Mouse (Mus musculus): ENCODE data around the gene Chd5. TPM values are rescaled to one million over a fixed set of nuclear protein-coding genes. Genes with fewer than 3 reads are reported as not detected.

The Chd5 gene
- polyA plus RNA-seq, 1 experiment: 0.22 TPM

- Histone ChIP-seq H3ac (ENCODE audit: control insufficient read depth, insufficient read length, low read depth) (no peak overlapping the region), H3K27me3 (ENCODE audit: control insufficient read depth, insufficient read depth, insufficient read length) (peaks cover 30% of the 10 kb centered on the region), H3K79me2 (ENCODE audit: control insufficient read depth, insufficient read depth) (no peaks in the 10 kb centered on the region), H3K4me3 (ENCODE audit: insufficient read depth, poor library complexity, severe bottlenecking) (no peak overlapping the region), H3K36me3 (ENCODE audit: control insufficient read depth, insufficient read depth) (no peaks in the 10 kb centered on the region), H3K79me3 (ENCODE audit: low read depth) (no peaks in the 10 kb centered on the region)
- TF ChIP-seq USF1 (IDR thresholded peaks at IDR 0.05; ENCODE audit: low read depth): no peak
- no peak for TF ChIP-seq MAX (IDR thresholded peaks at IDR 0.05)
- TF ChIP-seq MYOD1 (IDR thresholded peaks at IDR 0.05; ENCODE audit: control insufficient read depth, insufficient read length, low read depth): no peak
- TF ChIP-seq CTCF (IDR thresholded peaks at IDR 0.05; ENCODE audit: control insufficient read depth, insufficient read depth, insufficient read length): no peak
- no peak for TF ChIP-seq CEBPB (IDR thresholded peaks at IDR 0.05; ENCODE audit: low read depth)
- no peak for TF ChIP-seq FOSL1 (IDR thresholded peaks at IDR 0.05; ENCODE audit: insufficient read depth, low read length, poor library complexity, severe bottlenecking)
- TF ChIP-seq MYOG (IDR thresholded peaks at IDR 0.05; ENCODE audit: control insufficient read depth, extremely low read depth, insufficient read length): no peak
These were observed 74.2 kb downstream of the Chd5 start for GRCm38 (mm10) chr4:152412524-152413080.

- Histone ChIP-seq H3K27me3 (ENCODE audit: control insufficient read depth, insufficient read depth, insufficient read length) (peaks cover 41% of the 10 kb centered on the region), H3K4me3 (ENCODE audit: insufficient read depth, poor library complexity, severe bottlenecking) (no peak overlapping the region), H3ac (ENCODE audit: control insufficient read depth, insufficient read length, low read depth) (no peak overlapping the region), H3K79me2 (ENCODE audit: control insufficient read depth, insufficient read depth) (no peaks in the 10 kb centered on the region), H3K36me3 (ENCODE audit: control insufficient read depth, insufficient read depth) (no peaks in the 10 kb centered on the region), H3K79me3 (ENCODE audit: low read depth) (no peaks in the 10 kb centered on the region)
- TF ChIP-seq FOSL1 (IDR thresholded peaks at IDR 0.05; ENCODE audit: insufficient read depth, low read length, poor library complexity, severe bottlenecking) (no peak), MAX (IDR thresholded peaks at IDR 0.05) (no peak), USF1 (IDR thresholded peaks at IDR 0.05; ENCODE audit: low read depth) (no peak), CTCF (IDR thresholded peaks at IDR 0.05; ENCODE audit: control insufficient read depth, insufficient read depth, insufficient read length) (no peak), MYOG (IDR thresholded peaks at IDR 0.05; ENCODE audit: control insufficient read depth, extremely low read depth, insufficient read length) (no peak), CEBPB (IDR thresholded peaks at IDR 0.05; ENCODE audit: low read depth) (no peak), MYOD1 (IDR thresholded peaks at IDR 0.05; ENCODE audit: control insufficient read depth, insufficient read length, low read depth) (no peak)
These were observed 80.0 kb downstream of the Chd5 start for GRCm38 (mm10) chr4:152418229-152419060.

GRCm38 (mm10) chr4:152423576-152423975, 85.1 kb downstream of the Chd5 start:
- H3ac ChIP-seq (ENCODE audit: control insufficient read depth, insufficient read length, low read depth): no peak overlapping the region
- H3K4me3 ChIP-seq (ENCODE audit: insufficient read depth, poor library complexity, severe bottlenecking): no peak overlapping the region
- H3K27me3 ChIP-seq (ENCODE audit: control insufficient read depth, insufficient read depth, insufficient read length): peaks cover 26% of the 10 kb centered on the region
- H3K36me3 ChIP-seq (ENCODE audit: control insufficient read depth, insufficient read depth): no peaks in the 10 kb centered on the region
- H3K79me3 ChIP-seq (ENCODE audit: low read depth): no peaks in the 10 kb centered on the region
- TF ChIP-seq MYOD1 (IDR thresholded peaks at IDR 0.05; ENCODE audit: control insufficient read depth, insufficient read length, low read depth): no peak
- TF ChIP-seq USF1 (IDR thresholded peaks at IDR 0.05; ENCODE audit: low read depth): no peak
- H3K79me2 ChIP-seq (ENCODE audit: control insufficient read depth, insufficient read depth): no peaks in the 10 kb centered on the region

- H3K4me3 ChIP-seq (ENCODE audit: insufficient read depth, poor library complexity, severe bottlenecking): no peak overlapping the region
- TF ChIP-seq MAX (IDR thresholded peaks at IDR 0.05): no peak
- TF ChIP-seq MYOD1 (IDR thresholded peaks at IDR 0.05; ENCODE audit: control insufficient read depth, insufficient read length, low read depth): no peak
- TF ChIP-seq USF1 (IDR thresholded peaks at IDR 0.05; ENCODE audit: low read depth): no peak
- no peak for TF ChIP-seq MYOG (IDR thresholded peaks at IDR 0.05; ENCODE audit: control insufficient read depth, extremely low read depth, insufficient read length)
- no peak for TF ChIP-seq CEBPB (IDR thresholded peaks at IDR 0.05; ENCODE audit: low read depth)
- TF ChIP-seq FOSL1 (IDR thresholded peaks at IDR 0.05; ENCODE audit: insufficient read depth, low read length, poor library complexity, severe bottlenecking): no peak
- TF ChIP-seq CTCF (IDR thresholded peaks at IDR 0.05; ENCODE audit: control insufficient read depth, insufficient read depth, insufficient read length): no peak
- H3K36me3 ChIP-seq (ENCODE audit: control insufficient read depth, insufficient read depth): no peaks in the 10 kb centered on the region
- no peaks in the 10 kb centered on the region for H3K79me3 ChIP-seq (ENCODE audit: low read depth)
- no peaks in the 10 kb centered on the region for H3K79me2 ChIP-seq (ENCODE audit: control insufficient read depth, insufficient read depth)
- H3K27me3 ChIP-seq (ENCODE audit: control insufficient read depth, insufficient read depth, insufficient read length): peaks cover 21% of the 10 kb centered on the region
- H3ac ChIP-seq (ENCODE audit: control insufficient read depth, insufficient read length, low read depth): no peak overlapping the region
These were observed 85.9 kb downstream of the Chd5 start for GRCm38 (mm10) chr4:152424341-152424740.

- Histone ChIP-seq H3K36me3 (ENCODE audit: control insufficient read depth, insufficient read depth) (no peaks in the 10 kb centered on the region), H3K27me3 (ENCODE audit: control insufficient read depth, insufficient read depth, insufficient read length) (peaks cover 21% of the 10 kb centered on the region), H3K79me2 (ENCODE audit: control insufficient read depth, insufficient read depth) (no peaks in the 10 kb centered on the region), H3K4me3 (ENCODE audit: insufficient read depth, poor library complexity, severe bottlenecking) (no peak overlapping the region), H3ac (ENCODE audit: control insufficient read depth, insufficient read length, low read depth) (no peak overlapping the region), H3K79me3 (ENCODE audit: low read depth) (no peaks in the 10 kb centered on the region)
- no peak for TF ChIP-seq USF1 (IDR thresholded peaks at IDR 0.05; ENCODE audit: low read depth)
- no peak for TF ChIP-seq MYOD1 (IDR thresholded peaks at IDR 0.05; ENCODE audit: control insufficient read depth, insufficient read length, low read depth)
These were observed 86.5 kb downstream of the Chd5 start for GRCm38 (mm10) chr4:152424922-152425321.

GRCm38 (mm10) chr4:152428259-152428658, 89.8 kb downstream of the Chd5 start:
- Histone ChIP-seq H3K79me3 (ENCODE audit: low read depth) (no peaks in the 10 kb centered on the region), H3K27me3 (ENCODE audit: control insufficient read depth, insufficient read depth, insufficient read length) (peaks cover 37% of the 10 kb centered on the region), H3K79me2 (ENCODE audit: control insufficient read depth, insufficient read depth) (no peaks in the 10 kb centered on the region), H3ac (ENCODE audit: control insufficient read depth, insufficient read length, low read depth) (no peak overlapping the region), H3K36me3 (ENCODE audit: control insufficient read depth, insufficient read depth) (no peaks in the 10 kb centered on the region), H3K4me3 (ENCODE audit: insufficient read depth, poor library complexity, severe bottlenecking) (no peak overlapping the region)
- no peak for TF ChIP-seq MAX (IDR thresholded peaks at IDR 0.05)
- TF ChIP-seq FOSL1 (IDR thresholded peaks at IDR 0.05; ENCODE audit: insufficient read depth, low read length, poor library complexity, severe bottlenecking): no peak
- no peak for TF ChIP-seq CEBPB (IDR thresholded peaks at IDR 0.05; ENCODE audit: low read depth)
- TF ChIP-seq MYOG (IDR thresholded peaks at IDR 0.05; ENCODE audit: control insufficient read depth, extremely low read depth, insufficient read length): no peak
- no peak for TF ChIP-seq USF1 (IDR thresholded peaks at IDR 0.05; ENCODE audit: low read depth)
- no peak for TF ChIP-seq CTCF (IDR thresholded peaks at IDR 0.05; ENCODE audit: control insufficient read depth, insufficient read depth, insufficient read length)
- no peak for TF ChIP-seq MYOD1 (IDR thresholded peaks at IDR 0.05; ENCODE audit: control insufficient read depth, insufficient read length, low read depth)

Measured in C2C12 (cell line).